Mouse (Mus musculus) adrenal gland, postnatal 36 days (tissue): Measurements from ENCODE around the gene C1qc. TPM values are rescaled to one million over a fixed set of nuclear protein-coding genes. Genes with fewer than 3 reads are reported as not detected.
A peak's percentile ranks its signal among the peaks of the same experiment; 100 is the strongest.

Experiments used
- DNase-seq, 2 experiments: peaks; one replicate each; pipeline ENCODE4 v3.0.0; 2021; ENCODE audit warnings: mixed read lengths in 1 of 2
- long read RNA-seq, 2 experiments: library from polyadenylated mRNA; stranded (forward); transcript quantifications; one replicate each; pipeline ENCODE4 v2.0.0; 2021; ENCODE audit warnings: borderline sequencing depth in 2 of 2
- total RNA-seq, 2 experiments: library from RNA; stranded (reverse); gene quantifications; 2 replicates each; pipeline ENCODE4 v1.2.3; 2021

The C1qc gene
- total RNA-seq, result 10 to 100 TPM; 30.6 to 58.1 TPM
- long read RNA-seq, experiment 1, transcript C1qc-201 (3 exons, 1,203 nt), result major isoform, 37 of 54 reads
- long read RNA-seq, experiment 1, partial matches to known transcripts, result 12 of 54 reads
- long read RNA-seq, experiment 1, other reads (novel, unspliced or antisense), result 5 of 54 reads
- long read RNA-seq, experiment 2, transcript C1qc-201 (3 exons, 1,203 nt), result major isoform, 29 of 42 reads
- long read RNA-seq, experiment 2, partial matches to known transcripts, result 9 of 42 reads
- long read RNA-seq, experiment 2, other reads (novel, unspliced or antisense), result 4 of 42 reads

DNA sequence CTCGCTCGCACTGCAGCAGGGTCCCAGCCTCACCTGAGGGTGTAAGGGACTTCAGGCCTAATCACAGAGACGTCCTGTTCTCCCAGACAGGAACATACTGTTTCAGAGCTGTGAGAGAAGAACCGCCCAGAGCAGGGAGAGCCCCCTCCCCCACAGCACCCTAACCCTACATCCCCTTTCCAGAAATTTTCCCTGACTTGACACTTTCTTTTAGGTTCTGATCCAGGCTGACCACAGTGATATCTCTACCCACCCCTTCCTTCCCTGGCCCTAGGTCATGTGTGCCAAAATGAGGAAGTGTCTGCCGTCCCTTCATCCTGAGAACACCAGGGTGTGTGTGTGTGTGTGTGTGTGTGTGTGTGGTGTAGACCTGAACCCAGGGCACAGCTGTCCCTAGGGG, at the start of gene C1qc:
Gene C1qc (minus strand): TSS at position 255 of the 400 bp plus-strand sequence.
- DNase-seq, result peak in 1 of 2 experiments; percentile 25

DNA sequence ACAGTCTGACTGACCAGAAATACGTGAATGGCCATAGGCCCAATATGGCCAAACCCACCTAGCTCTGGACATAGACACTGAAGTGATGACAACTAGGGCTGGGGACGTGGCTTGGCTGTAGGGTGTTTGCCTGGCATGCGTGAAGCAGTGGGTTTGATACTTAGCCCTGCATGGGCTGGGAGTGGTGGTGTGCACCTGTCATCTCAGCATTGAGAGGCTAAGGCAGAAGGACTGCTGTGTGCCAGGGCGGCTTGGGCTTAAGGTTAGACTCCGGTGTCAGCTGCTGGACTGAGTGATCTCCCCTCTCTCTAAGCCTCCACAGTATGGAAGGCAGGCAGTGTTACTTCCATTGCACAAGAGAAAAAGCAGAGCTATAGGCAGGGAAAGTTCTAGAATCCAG, 45.1 kb upstream of the C1qc start:
- DNase-seq, result no peak

DNA sequence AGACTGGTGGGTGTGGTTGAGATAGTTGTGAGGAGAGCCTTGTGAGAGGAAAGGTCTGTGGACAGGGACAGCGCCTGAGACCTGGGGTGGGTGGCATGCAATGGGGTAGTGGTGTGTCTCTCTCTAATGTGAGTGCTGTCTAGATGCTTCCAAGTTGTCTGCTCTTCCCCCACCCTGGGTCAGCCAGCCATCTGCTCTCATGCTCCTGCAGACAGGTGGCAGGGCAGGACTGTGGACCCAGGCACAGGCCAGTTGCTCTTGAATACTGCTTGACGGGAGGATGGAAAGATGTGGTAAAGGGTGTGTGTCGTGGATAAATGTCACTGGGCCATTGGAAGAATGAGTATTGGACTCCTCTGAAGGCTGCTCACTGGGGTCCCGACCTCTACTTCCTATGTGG, 44.5 kb upstream of the C1qc start:
- DNase-seq, result no peak

DNA sequence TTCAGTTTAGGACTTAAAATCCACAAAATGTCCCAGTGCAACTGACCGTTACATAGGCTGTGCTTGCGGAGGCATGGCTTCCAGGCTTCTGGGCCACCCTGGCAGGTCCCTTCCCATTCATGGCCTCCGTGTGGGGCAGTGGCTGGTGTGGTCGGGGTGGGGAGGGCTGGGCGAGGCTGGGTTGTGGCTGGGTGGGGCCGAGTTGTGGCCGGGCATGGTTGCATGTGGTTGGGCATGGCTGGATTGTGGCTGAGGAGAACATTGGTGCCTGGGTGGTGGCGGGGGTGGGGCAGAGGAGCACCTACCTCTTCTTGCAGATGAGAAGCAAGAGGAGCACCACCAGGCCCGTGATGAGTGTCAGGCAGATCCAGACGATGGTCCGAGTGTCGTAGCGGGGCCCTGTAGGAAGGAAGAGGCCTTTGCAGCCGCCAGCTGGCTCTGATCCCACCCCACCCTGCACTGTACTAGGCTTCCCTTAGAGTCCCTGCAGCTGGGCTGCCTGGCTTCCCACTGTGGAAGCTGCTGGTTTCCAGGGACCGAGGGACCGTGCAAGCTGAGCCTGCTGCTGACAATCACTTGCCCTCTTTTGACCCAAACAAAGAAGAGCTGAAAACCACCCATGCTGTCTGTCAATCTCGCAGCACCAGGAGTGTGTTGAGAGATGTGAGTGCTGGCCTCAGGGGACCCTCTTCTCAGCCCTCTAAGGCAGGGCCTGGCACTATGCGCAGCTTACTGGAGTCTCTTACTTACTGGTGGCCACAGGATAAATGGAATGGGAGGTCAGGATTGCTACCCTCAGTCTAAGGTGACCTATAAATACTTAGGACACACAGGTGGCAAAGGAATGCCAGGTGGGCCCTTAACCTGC, 42.1 kb upstream of the C1qc start:
- no peak for DNase-seq

DNA sequence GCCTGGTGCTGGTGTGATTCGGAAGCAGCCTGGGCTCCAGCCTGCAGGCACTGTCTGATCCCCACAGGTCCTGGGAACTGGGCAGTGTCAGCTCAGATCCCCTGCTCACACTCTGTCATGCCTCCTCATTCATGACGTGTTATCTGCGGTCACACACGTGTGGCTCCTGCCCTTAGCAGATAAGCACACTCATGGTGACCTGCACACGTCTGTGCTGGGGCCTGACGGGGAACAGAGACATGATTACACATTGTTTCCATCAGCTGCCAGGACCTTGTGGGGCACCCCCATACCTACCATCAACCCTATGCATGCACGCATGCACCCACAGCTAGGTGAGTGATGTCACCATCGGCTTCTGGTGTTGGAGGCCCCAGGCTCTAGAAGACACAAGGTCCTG, 37.6 kb upstream of the C1qc start:
- DNase-seq, result no peak

DNA sequence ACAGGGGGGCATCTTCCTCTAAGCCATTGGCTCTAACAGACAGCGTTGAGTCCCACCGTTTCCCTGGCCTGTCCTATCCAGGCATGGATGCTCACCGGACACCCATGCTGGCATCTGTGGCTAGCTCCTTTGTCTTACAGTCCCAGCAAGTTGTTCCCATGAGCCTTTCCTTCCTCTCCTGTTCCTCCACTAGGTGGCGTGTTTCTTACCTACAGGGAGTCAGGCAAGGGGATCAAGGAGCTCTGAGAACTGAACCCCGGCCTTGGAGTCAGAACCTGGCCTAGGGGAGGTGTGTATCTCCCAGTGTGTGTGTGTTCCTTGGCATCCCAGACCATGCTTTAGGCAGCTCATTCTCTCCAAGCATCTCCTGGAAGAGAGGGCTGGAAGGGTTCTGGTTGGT, 36.1 kb upstream of the C1qc start:
- DNase-seq, result peak; percentile 17 to 53

DNA sequence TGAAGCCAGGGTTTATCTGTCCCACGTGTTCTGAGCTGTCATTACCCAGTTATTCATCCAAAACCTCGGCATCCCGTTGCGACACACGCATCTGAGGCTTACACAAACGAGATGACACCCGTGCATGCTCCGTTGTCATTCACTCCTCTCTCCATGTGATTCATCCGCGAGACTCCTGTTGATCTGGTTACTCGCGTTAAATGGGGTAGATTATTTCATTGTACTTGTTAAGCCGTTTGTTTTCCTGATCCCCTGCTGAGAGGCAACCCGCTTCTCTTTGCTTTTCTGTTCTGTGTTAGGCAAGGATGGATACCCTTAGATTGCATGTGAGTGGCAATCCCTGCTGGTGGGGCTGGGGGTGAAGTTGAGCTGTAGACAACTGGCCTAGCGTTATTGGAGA, 32.9 kb upstream of the C1qc start:
- no peak for DNase-seq

DNA sequence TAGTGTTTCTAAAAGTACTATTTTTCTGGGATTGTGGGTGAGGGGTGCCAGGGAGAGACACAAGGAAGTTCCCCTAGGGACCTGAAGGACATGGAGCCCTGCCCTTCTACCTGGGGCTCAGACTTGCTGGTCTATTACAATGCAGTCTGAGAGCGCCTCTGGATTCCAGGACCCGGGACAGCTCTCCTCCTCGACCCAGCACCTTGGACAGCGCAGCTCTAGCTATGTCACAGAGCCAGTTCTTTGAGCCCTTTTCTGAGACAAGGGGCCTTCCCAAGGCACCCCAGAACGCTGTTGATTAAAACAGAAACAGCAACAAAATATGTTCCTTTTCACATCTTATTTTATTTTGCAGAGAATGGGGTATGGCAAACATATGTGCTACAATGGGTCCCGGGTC, 31.7 kb upstream of the C1qc start:
- DNase-seq, result peak; percentile 81

DNA sequence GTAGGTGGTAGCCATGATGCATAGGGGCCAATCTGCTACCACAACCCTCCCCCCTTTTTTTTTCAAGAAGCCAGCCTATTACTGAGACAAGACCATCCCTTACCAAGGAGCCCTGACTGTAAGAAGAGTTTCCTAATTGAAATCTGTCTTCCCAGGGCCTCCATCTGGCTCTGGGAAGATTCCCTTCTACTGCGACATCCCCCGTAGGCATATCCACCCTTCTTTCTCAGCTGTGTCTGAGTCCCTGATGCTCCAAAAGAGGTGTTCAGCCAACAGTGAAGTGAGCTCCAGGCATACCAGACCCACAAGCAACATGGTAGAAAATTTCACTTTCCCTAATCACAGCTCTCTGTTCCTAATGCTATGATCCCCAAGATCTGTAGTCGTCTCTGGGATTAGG, 26.7 kb upstream of the C1qc start:
- no peak for DNase-seq

DNA sequence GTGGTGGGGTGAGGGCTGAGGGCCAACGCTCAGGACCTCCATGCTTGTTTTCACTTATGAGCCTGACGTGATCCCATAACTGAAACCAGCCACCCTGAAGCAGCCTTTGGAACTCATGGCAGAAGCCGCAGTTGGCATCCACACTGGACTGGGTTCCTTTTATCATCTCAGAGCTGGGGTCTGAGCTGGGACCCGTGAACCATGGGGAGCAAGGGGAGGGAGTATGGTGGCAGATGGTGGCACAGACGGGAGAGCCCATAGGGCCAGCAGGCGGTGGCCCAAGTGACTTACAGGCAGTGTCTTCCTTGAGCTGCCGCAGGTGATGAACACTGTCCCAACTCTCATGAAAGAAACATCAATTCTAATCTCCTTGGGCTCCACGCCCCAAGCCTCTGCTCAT, 26.0 kb upstream of the C1qc start:
- DNase-seq, result no peak

DNA sequence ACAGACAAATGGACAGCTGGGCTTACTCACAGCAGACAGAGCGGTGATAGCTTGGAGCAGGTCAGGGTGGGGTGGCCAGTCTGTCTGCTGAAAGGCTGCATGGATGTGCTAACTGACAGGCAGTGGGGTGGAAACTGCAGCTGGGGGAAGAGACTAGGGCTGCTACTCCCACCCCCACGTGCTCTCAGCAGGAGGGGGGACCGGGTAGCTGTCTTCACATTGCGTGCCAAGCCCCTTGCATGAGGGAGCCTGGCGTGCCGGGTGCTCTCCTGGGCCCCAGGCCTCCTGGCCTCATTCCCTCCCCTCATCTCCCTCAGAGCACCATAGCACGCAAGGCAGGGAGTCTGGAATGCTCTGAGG, 24.3 kb upstream of the C1qc start:
- no peak for DNase-seq

DNA sequence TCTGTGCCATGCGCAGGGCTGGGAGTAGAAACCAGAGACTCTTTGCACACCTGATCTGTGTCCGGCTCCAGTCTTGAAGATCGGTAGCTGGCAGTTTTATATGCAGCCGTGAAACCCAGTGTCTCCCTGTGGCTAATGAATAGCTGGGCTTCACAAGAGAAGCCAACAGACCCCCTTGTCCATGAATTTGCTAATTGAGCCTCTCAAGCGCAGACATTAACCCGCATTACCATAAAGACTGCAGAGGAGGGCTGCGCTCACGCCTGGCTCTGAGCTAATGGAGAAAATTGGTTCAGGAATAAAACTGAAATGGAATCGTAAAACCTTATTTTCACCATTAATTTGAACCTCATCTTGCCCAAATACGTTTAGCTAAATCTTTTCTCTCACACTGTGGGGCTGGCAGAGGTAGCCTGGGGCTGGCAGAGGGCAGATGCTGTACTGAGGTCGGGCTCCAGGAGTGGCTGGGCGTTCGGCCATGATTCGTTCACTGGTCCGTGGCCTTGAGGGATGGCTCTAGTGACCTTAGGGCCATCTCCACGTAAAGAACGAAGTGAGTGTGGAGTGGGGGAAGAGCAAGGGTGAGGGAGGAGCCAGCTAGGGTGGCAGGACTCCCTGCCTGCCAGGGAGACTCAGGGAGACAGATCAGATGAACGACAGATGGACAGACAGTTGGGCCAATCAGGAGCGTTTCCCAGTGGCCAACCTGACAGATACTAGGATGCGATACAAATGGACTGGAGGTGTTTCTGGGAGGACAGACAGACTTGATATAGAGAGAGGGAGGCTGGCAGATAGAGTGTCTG, 23.7 kb upstream of the C1qc start:
- no peak for DNase-seq

DNA sequence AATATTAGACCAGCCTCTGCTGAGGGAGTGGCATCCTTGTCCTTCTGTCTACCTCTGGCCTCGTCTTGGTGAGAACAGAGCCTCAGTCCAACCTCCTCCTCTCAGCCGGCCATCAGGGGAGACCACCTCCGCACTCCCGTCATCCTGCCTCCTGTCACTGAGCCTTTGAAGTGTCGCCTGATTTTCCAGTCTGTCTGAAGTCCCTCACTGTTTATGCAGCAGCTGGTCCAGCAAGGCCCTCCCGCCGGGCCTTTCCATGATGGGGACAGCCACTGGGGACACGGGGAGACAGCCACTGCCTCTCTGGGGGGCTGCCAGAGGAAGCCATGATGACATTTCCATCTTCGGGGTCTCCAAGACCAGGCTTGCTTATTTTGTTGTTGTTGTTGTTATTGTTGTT, 20.0 kb upstream of the C1qc start:
- no peak for DNase-seq

DNA sequence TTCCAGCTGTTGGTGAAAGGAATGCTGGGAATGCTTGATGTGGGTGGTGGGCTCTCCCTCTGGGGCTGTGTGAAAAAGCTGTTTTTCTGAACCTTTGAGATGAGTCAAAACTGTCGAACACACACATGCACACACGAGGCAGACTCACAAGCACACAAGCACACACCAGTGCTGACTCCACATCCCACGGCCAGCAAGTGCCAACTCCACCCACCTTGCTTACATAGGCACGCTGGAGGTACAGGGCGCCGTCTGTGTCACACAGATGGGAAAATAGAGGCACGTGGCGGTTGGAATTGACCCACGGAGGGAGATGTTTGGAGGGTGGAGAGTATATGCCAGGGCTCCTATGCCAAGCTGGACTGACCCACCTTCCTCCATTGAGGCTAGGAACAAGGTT, 18.9 kb upstream of the C1qc start:
- DNase-seq, result no peak

DNA sequence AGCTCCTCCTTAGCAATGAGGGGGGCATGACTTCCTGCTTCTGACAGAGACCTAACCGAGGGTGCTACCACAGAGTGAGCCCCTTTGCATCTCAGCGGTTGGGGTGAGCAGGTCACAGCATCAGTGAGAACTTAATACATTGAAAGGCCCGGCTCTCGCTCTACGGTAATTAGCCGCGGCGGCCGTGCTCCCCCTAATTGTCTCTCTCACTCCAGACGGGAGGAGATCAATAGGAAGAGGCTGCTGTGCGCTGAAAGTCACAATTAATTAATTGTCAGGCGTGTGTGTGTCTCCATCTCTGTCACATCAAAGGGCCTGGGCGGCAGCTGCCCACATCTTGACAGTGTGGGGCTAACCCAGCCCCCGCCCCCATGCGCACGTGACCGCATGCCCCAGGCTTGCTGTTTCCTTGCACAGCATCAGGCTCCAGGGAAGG, 18.4 kb upstream of the C1qc start:
- no peak for DNase-seq

DNA sequence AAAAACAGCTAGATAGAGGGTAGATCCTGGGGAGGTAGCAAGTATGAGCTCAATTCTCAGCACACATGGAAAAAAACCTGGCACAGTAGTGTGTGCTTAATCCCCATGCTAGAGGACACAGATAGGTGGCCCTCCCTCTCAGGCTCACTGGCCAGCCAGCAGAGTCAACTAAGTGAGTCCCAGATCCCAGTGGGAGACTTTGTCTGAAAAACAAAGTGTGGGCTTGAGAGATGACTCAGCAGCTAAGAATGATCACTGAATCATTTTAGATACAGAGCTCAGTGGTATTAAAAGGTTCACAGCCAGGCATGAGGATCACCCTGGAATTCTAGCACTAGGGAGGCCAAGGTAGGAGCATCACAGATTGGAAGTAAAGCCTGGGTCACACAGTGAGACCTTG, 14.9 kb upstream of the C1qc start:
- no peak for DNase-seq

DNA sequence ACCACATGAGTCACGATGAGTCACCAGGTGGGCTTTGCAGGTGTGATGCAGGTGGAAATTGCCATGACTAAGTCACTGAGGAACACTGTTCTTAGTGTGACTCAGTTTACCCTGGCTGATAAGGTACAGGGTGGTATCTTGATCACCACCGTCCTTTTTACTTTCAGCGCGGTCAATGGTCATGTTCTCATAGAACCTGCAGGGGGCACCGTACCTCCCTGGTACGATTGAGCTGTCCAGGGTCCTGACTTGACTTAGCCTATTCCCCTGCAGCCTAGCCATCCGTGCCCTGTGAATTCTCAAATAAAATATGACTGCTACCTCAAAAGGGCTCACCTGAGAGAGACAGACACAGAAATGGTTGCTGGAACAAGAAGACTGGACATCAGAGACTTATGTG, 14.2 kb upstream of the C1qc start:
- peak; percentile 55 to 76 for DNase-seq

DNA sequence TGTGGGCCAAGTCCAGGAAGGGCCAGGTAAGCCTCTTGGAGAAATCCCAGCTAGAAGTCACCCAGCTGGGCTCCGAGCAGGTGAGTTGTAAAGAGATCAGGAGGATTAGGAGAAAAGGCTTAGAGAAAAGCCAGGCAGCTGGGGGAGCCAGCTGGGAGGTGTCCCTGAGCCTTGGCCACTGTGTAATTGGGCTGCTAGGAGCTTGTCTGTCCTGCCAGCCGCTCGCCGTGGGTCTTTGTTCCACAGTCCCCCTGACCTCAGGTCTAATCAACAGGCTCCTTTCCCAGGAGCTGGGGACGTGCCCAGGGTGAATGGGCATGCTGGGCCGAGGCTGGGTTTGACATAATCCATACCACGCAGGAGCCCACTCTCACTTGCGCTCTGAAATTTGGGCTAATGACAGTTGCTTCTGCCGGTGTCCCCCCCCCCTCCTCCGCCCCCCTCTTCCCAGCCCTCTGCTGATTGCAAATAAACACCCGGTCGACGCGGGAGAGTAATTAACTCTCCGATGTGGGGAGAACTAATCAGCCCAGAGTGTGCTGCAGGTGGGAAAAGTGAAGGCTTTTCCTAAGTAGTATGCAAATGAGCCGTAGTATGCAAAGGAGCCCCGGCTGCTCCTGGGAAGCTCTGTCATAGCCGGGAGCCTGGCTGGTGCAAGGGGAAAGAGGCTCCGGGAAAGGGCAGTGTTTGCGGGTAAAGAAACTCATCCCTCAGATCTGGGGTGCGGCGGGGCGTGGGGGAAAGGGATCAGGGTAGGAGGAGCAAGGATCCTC, 12.1 kb upstream of the C1qc start:
- DNase-seq, result no peak

DNA sequence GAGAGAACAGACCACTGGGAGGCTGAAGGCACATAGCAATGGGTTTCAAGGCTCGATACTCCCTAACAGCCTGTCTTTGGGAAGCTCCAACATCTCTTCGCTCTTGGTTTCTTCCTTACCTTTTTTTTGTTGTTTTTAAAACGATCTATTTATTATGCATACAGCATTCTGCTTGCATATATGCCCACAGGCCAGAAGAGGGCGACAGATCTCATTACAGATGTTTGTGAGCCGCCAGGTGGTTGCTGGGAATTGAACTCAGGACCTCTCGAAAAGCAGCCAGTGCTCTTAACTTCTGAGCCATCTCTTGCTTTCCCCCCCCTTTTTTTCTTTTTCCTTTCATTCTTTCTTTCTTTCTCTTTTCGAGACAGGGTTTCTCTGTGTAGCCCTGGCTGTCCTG, 6.3 kb upstream of the C1qc start:
- DNase-seq, result no peak

DNA sequence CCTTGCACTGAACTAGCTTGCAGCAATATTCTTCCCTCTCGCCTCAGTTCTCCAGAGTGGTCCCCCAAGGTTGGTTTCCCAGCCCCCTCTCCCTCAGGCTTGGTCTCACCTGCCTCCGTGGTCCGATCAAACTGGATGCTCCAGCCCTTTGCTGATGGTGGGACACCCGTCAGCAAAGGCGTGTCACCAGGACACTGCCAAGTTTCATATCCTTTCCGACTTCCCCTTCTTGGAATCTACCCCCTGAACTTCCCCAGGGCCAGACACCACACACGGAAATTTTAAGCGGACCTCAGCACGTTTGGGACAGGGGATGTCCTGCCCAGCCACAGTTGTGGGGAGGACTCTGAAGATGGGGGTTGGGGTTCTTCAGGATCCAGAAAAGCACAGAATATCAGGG, 5.8 kb upstream of the C1qc start, which contains the start of gene C1qa:
Gene C1qa (minus strand): TSS at position 167 of the 400 bp plus-strand sequence.
- peak in 1 of 2 experiments; percentile 13 for DNase-seq

DNA sequence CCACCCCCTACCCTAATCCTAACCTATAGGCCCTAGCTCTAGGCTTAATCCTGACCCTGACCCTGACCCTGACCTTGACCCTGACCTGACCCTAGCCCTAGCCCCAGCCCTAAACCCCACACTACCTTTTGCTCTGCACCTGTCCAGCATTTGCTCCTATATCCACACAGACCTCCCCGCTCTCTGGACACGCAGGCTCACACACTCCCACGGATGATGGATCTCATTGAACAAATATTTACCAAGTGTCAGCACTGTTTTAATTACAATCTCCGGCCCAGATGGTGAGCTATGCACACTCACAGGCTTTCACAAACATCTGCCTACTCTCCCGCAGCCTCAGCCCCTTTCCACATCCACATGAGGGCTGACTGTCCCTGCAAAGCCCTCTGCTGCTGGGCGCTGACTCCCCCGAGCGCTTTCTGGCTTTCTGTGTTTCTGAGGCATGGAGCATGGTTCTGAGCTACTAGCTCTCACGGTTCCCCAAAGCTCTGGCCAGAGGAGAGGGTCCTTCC, 5.3 kb upstream of the C1qc start:
- no peak for DNase-seq

DNA sequence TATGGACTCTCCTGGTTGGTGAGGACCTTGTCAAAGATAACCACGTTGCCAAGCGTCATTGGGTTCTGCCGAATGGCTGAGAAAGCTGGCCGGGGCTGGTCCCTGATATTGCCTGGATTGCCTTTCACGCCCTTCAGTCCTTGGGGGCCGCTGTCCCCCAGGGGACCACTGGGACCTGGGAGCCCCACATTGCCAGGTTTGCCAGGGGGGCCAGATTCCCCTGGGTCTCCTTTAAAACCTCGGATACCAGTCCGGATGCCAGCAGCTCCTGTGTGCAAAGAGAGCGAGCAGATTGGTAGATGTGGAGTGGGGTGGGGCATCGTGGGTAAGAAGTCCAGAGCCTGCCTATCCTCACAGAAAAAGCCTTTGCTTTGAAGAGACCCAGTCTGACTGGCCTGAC, 3.6 kb upstream of the C1qc start:
- DNase-seq, result no peak
